Mouse (Mus musculus): ENCODE results near the gene Slc35e3. TPM values are rescaled to one million over a fixed set of nuclear protein-coding genes. Genes with fewer than 3 reads are reported as not detected.

The Slc35e3 gene
- polyA plus RNA-seq, 1 experiment from 2014 or later = 22.1 TPM

DNA sequence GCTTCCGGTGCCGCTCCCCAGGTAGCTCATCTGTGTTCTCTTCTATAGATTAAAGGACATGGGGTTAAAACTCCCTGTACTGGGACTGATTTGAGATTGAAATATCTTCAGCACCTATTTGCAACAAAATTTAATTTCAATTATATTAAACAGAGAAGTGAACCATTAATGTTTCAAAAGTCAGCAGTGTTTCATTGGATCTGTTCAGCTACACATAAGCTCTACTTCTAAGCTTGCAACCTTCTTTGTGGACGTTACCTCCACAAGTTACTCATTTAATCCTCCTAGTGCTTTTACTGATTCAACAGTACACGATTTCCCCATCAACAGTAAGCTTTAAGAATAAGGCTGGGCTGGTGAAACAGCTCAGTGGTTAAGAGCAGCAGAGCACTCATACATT is 51.1 kb downstream of the Slc35e3 start:
- no peaks in the 10 kb centered on the region for H3K27me3 ChIP-seq (ENCODE audit: low read depth, poor library complexity, severe bottlenecking)

DNA sequence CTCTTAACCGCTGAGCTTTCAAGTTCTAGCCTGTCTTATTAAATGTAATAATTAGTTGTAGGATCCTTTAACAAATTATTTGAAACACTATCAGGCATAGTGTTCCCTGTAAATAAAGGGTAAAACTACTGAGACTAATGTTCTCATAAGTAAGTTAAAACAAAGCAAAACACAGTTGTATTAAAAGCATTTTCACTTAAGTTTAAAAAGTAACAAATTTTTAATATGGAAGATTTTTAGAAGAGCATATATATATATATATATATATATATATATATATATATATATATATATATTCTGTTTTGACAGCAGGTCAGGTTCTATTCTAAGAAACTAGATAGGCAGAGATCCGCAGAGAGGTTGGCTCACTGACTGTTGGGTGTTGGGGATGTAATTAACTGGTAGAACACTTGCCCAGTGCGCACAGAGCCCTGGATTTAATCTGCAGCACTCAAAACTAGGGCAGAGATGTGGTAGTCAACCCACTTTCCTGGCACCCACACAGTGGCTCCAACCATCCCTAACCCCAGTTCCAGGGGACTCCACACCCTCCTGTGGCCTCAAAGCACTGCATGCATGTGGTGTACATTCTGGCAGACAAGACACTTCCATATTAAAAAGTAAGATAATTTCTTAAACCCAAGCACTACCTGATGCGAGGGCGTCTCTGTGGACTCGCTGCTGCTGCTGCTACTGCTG is 51.8 kb downstream of the Slc35e3 start:
- no peak overlapping the region for H3K4me3 ChIP-seq

More for the DNA sequence above, 51.1 kb downstream of the Slc35e3 start:
- Histone ChIP-seq H3K36me3 (peaks cover 97% of the 10 kb centered on the region), H3K27ac (no peak overlapping the region), H3K4me1 (no peaks in the 10 kb centered on the region), H3K4me3 (no peak overlapping the region), H3K9me3 (replicated peaks) (no peaks in the 10 kb centered on the region)
- WGBS = 93% methylated on average over 4 of the region's 4 CpGs
- no peak for DNase-seq (ENCODE audit: low spot score)

DNA sequence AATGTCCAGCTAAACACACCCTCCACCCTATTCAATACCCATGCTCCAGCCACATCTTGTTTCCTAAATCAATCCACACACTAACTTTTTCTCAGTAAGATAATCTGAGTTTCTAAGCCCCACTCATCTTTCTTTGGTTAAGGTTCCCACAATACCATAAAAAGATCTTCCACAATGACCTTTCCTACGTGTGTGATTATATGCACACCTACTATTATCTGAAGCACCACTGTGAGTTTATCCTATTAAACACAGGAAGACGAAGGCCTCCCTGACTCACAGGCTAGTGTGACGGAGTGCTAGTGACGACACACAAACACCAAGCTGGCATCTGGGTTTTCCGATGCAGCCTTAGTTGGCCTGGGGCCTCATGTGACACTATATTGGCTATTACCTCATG is 53.2 kb downstream of the Slc35e3 start:
- Histone ChIP-seq H3K4me1 (no peaks in the 10 kb centered on the region), H3K36me3 (peaks cover 97% of the 10 kb centered on the region), H3K4me3 (no peak overlapping the region), H3K9me3 (replicated peaks) (no peaks in the 10 kb centered on the region), H3K27ac (no peak overlapping the region), H3K27me3 (ENCODE audit: low read depth, poor library complexity, severe bottlenecking) (no peaks in the 10 kb centered on the region)
- no peak for DNase-seq (ENCODE audit: low spot score)
- WGBS = 93% methylated on average over 5 of the region's 5 CpGs

More for the DNA sequence above, 51.8 kb downstream of the Slc35e3 start:
- Histone ChIP-seq H3K27ac (no peak overlapping the region), H3K27me3 (ENCODE audit: low read depth, poor library complexity, severe bottlenecking) (no peaks in the 10 kb centered on the region), H3K4me1 (no peaks in the 10 kb centered on the region), H3K9me3 (replicated peaks) (no peaks in the 10 kb centered on the region), H3K36me3 (peaks cover 97% of the 10 kb centered on the region)
- 98% methylated on average over 6 of the region's 6 CpGs for WGBS
- no peak for DNase-seq (ENCODE audit: low spot score)

DNA sequence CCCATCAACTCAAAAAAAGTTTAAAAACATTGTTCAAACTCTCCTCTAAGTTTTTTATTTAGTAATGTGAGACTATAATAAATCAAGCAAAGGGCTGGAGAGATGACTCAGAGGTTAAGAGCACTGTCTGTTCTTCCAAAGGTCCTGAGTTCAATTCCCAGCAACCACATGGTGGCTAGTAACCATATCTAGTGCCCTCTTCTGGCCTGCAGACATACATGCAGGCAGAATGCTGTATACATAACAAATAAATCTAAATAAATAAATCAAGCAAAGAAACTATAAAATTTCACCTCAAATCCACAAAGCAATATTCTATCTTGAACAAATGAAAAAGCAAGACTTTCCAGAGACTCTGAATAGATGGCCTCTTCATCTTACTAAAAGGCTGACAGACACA is 54.0 kb downstream of the Slc35e3 start:
- DNase-seq (ENCODE audit: low spot score) = no peak
- Histone ChIP-seq H3K27ac (no peak overlapping the region), H3K9me3 (replicated peaks) (no peaks in the 10 kb centered on the region), H3K4me3 (no peak overlapping the region), H3K36me3 (peaks cover 95% of the 10 kb centered on the region), H3K4me1 (no peaks in the 10 kb centered on the region), H3K27me3 (ENCODE audit: low read depth, poor library complexity, severe bottlenecking) (no peaks in the 10 kb centered on the region)

DNA sequence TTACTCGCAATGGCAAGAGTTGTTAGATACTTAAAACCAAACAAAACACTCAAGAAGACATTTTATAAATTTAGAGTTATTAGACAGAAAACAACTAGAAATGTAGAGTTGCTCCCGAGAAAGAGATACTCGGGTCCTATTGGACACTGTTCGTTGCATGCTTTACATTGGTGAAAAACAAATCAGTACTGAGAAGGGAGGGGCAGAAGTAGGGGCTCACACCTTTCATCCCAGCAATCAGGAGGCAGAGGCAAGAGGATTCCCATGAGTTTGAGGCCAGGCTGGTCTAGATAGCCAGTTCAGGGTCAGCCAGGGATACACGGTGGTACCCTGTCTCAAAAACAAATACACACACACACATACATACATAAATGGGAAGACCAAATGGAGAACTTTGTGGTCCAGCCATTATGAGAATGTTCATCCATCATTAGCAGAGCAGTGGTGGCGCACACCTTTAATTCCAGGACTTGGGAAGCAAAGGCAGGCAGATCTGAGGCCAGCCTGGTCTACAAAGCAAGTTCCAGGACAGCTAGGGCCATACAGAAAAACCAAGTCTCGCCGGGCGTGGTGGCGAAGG is 54.7 kb downstream of the Slc35e3 start:
- peaks cover 91% of the 10 kb centered on the region for H3K36me3 ChIP-seq
- H3K4me3 ChIP-seq = no peak overlapping the region
- no peak for DNase-seq (ENCODE audit: low spot score)
- WGBS = 95% methylated on average over 10 of the region's 10 CpGs
- no peak overlapping the region for H3K27ac ChIP-seq
- no peaks in the 10 kb centered on the region for H3K4me1 ChIP-seq
- H3K27me3 ChIP-seq (ENCODE audit: low read depth, poor library complexity, severe bottlenecking) = no peaks in the 10 kb centered on the region
- H3K9me3 ChIP-seq (replicated peaks) = no peaks in the 10 kb centered on the region

DNA sequence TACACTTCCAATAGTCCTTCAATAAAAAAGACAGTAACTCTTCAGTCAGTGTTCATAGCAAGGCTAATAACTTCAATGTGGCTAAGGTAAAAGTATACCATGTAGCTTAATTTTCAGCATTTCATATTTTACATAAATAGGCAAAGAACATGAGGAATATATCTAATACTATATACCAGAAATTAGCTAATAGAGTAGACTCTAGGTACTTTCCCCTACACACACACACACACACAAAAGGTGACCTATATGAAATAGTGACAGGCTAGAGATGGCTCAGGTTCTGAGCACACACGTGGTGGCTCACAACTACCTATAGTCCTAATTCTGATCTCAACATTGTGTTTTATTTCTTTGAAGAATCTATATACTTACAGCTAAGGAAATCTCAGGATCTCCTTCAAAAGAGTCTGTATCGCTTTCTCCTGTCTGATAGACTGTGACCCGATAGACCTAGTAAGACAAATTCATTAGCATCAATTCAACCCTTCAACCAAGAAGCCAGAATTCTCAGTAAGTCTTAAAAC is 55.3 kb downstream of the Slc35e3 start:
- WGBS = 97% methylated on average over 3 of the region's 3 CpGs
- Histone ChIP-seq H3K4me1 (no peaks in the 10 kb centered on the region), H3K27me3 (ENCODE audit: low read depth, poor library complexity, severe bottlenecking) (no peaks in the 10 kb centered on the region), H3K36me3 (peaks cover 85% of the 10 kb centered on the region), H3K27ac (no peak overlapping the region), H3K9me3 (replicated peaks) (no peaks in the 10 kb centered on the region), H3K4me3 (no peak overlapping the region)
- DNase-seq (ENCODE audit: low spot score) = no peak

DNA sequence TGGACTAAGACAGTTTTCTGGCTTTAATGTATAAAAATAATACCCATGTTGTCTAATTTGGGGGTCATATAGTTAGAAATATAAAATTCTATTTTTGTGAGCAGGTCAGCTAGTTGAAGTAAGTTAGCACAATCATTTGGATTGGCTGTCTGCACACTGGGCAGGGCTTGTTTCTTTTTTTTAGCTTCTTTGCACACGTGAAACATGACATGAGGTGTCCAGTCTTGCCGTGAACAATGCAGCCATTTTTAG is 56.1 kb downstream of the Slc35e3 start:
- WGBS = 94% methylated on average over 2 of the region's 2 CpGs
- Histone ChIP-seq H3K4me1 (no peaks in the 10 kb centered on the region), H3K36me3 (peaks cover 77% of the 10 kb centered on the region), H3K27ac (no peak overlapping the region), H3K27me3 (ENCODE audit: low read depth, poor library complexity, severe bottlenecking) (no peaks in the 10 kb centered on the region), H3K4me3 (no peak overlapping the region), H3K9me3 (replicated peaks) (no peaks in the 10 kb centered on the region)
- DNase-seq (ENCODE audit: low spot score) = no peak

DNA sequence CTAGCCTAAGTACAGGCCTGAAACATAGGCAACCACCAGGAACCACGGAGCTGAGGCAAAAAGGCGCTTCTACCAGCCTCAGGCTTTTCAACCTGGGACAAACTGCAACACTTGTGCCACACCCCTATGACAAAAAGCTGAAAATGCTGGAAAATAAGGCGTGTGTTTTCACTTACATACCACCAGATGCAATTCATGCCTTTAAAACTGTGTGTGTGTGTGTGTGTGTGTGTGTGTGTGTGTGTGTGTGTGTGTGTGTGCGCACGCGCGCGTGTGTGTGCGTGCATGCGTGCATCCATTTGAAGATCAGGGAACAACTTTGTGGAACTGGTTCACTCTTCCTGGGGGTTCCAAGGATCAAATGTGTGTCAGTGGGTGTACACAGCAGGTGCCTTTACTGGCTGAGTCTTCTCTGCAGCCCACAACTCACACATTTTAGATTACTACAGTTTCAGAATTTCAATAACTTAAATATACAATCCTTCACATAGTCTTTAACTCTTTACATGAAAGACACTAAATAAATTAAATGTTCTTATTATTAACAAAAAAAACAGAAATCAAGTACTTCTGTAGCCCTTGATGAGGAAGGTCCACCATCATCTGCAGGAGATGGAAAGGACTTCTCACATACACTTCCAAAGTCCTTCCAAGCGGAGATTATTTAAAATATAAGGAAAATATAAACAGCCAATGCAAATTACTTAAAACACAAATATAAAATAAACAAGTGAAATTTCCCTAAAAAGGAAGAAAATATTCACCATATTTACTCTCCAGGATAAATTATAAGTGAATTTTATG is 56.7 kb downstream of the Slc35e3 start:
- peaks cover 74% of the 10 kb centered on the region for H3K36me3 ChIP-seq
- no peak overlapping the region for H3K4me3 ChIP-seq
- no peak overlapping the region for H3K27ac ChIP-seq
- H3K9me3 ChIP-seq (replicated peaks) = no peaks in the 10 kb centered on the region
- no peaks in the 10 kb centered on the region for H3K27me3 ChIP-seq (ENCODE audit: low read depth, poor library complexity, severe bottlenecking)
- 94% methylated on average over 11 of the region's 11 CpGs for WGBS
- no peaks in the 10 kb centered on the region for H3K4me1 ChIP-seq
- DNase-seq (ENCODE audit: low spot score) = no peak

DNA sequence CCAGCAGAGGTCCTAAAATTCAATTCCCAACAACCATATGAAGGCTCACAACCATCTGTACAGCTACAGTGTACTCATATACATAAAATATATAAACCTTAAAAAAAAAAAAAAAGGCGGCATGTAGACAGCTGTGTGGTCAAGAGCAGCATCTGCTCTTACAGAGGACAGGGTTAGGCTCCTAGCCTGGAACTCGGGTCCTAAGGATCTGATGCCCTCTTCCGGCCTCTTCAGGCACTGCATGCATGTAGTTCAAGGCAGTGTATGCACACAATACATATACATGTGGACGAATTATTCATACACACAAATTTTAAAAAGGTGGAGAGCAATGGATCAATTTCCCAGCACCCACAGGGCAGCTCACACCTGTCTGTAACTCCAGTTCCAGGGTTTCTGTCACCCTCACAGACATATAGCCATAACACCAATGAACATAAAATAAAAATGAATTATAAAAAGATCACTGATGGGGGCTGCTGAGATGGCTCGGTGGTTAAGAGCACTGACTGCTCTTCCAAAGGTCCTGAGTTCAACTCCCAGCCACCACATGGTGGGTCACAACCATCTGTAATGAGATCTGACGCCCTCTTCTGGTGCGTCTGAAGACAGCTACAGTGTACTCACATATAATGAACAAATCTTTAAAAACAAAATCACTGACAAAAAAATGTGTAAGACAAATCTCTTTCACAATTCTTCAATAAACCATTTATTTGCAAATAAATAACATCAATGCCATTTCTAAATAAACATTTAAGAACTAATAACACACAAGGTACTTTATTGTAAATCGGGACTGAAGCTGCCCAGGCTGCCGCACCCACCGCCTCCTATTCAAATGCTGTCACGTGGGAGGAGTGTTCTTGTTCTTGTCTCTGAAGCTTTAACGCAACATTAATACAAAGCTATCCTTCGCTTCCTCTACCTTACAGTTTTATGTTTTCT is 57.7 kb downstream of the Slc35e3 start:
- peaks cover 75% of the 10 kb centered on the region for H3K36me3 ChIP-seq
- H3K27me3 ChIP-seq (ENCODE audit: low read depth, poor library complexity, severe bottlenecking) = no peaks in the 10 kb centered on the region
- no peak overlapping the region for H3K27ac ChIP-seq
- no peaks in the 10 kb centered on the region for H3K9me3 ChIP-seq (replicated peaks)
- no peak for DNase-seq (ENCODE audit: low spot score)
- H3K4me3 ChIP-seq = no peak overlapping the region
- WGBS = 89% methylated on average over 13 of the region's 13 CpGs
- H3K4me1 ChIP-seq = no peaks in the 10 kb centered on the region

DNA sequence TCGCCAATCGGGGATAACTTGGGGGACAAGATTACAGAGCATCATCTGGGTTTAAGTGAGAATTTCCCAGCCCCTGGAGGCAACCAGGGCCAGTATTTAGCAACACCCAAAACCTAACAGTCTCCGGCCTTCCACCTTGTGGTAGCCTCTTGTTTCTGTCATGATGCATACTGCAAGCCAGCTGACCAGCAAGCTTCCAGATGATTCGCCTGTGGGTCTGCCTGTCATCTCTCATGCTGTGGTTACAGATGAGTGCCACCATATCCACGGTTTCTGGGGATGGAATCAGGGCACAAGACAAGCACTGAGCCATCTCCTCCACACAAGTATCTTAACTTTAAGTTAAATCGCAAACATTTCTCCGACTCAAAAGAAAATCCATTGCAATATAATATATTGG is 58.6 kb downstream of the Slc35e3 start:
- H3K4me1 ChIP-seq = peaks cover 5% of the 10 kb centered on the region; the same call in 1 of the 2 replicates
- peaks cover 77% of the 10 kb centered on the region for H3K36me3 ChIP-seq
- H3K27me3 ChIP-seq (ENCODE audit: low read depth, poor library complexity, severe bottlenecking) = no peaks in the 10 kb centered on the region
- no peaks in the 10 kb centered on the region for H3K9me3 ChIP-seq (replicated peaks)
- no peak for DNase-seq (ENCODE audit: low spot score)
- H3K27ac ChIP-seq = no peak overlapping the region
- no peak overlapping the region for H3K4me3 ChIP-seq
- 87% methylated on average over 7 of the region's 7 CpGs for WGBS

DNA sequence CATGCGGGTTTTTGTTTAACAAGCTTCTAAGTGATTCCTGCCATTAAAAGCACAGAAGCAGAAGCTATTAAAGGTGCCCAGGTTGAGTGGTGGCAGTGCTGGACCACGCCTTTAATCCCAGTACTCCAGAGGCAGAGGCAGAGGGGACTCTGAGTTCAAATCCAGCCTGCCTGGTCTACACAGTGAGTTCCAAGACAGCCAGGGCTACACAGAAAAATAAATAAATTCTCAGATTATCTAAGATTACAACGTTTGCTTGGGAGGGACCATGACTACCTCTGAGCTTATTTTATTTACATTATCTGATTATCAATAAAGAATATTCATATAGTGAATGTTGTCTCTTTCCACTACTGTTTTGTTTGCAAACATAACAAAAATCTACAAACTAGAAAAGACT is 59.1 kb downstream of the Slc35e3 start:
- Histone ChIP-seq H3K4me1 (peaks cover 5% of the 10 kb centered on the region; the same call in 1 of the 2 replicates), H3K4me3 (no peak overlapping the region), H3K27me3 (ENCODE audit: low read depth, poor library complexity, severe bottlenecking) (no peaks in the 10 kb centered on the region), H3K36me3 (peaks cover 73% of the 10 kb centered on the region), H3K27ac (no peak overlapping the region), H3K9me3 (replicated peaks) (no peaks in the 10 kb centered on the region)
- WGBS = 84% methylated on average over 3 of the region's 3 CpGs
- DNase-seq (ENCODE audit: low spot score) = no peak

DNA sequence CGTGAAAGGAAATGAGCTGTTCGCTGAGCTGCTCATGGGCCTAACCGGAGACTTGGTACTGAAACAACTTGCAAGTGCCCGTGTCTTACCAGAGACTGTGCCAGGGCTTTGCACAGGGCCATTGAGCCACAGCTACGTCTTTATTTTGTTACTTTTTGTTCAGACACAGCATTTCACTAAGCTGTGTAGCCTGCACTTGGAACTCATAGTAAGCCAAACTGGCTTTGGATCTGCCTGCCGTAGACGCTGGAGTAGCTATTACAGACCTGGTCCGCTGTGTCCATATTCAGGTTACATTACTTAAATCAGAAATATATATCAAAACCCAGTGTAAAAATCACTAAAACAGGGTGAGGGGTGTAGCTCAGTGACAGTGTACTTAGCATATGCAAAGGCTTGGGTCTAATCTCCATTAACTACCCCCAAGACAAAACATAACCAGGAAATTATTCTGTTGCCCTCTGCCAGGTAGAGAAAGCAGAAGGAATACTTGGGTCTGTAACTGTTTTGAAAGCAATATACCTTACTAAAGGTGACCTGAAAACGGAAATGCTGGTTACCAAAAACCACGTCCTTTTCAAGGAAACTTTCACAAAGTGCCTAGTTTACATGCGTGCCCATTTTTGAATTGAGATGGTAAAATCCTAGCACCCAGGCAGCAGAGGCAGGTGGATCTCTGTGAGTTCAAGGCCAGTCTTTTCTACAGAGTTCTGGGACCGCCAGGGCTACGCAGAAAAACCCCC is 60.1 kb downstream of the Slc35e3 start:
- WGBS = 92% methylated on average over 13 of the region's 13 CpGs

More for the DNA sequence above, 60.1 kb downstream of the Slc35e3 start:
- no peak overlapping the region for H3K27ac ChIP-seq
- H3K27me3 ChIP-seq (ENCODE audit: low read depth, poor library complexity, severe bottlenecking) = no peaks in the 10 kb centered on the region
- no peak for DNase-seq (ENCODE audit: low spot score)
- peaks cover 5% of the 10 kb centered on the region; the same call in 1 of the 2 replicates for H3K4me1 ChIP-seq
- no peaks in the 10 kb centered on the region for H3K9me3 ChIP-seq (replicated peaks)
- H3K4me3 ChIP-seq = no peak overlapping the region
- H3K36me3 ChIP-seq = peaks cover 71% of the 10 kb centered on the region

Measured in limb, embryonic 10.5 days (tissue).